Mouse (Mus musculus) T-helper 17 cell (primary cell): Measurements from ENCODE around the gene Aldh3b2.

Experiments
- in situ Hi-C, 2 experiments: fragments of 300-600 bp; cut with MboI, MseI; formaldehyde crosslinking; loops; 1 replicate in 1 of 2; 2 replicates in 1 of 2; pipeline ENCODE4 v1.15.1; 2025; ENCODE audit warnings: high pct_unique_total_duplicates in 2 of 2

Gene Aldh3b2

DNA sequence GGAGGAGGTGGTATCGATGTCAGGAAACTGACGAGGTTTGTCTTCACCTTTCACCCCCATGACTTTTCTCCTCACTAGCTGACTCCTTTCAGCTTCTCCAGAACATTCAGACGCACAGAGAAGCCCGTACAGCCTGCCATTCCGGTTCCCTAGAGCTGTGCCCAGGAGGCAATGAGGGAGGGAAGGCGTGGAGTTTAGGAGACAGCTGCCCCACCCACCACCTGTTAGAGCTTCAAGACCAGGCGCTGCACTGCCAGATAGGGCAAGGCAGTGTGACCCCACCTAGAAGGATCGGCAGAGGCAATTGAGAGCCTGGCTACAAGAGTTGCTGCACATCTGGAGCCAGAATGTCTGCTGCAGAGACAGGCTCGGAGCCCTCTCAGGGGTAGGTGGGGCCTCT lies at the start of gene Aldh3b2:
Aldh3b2 (plus strand) TSS at position 100 of the 400 bp plus-strand sequence.
- in situ Hi-C loops: no loop called here

DNA sequence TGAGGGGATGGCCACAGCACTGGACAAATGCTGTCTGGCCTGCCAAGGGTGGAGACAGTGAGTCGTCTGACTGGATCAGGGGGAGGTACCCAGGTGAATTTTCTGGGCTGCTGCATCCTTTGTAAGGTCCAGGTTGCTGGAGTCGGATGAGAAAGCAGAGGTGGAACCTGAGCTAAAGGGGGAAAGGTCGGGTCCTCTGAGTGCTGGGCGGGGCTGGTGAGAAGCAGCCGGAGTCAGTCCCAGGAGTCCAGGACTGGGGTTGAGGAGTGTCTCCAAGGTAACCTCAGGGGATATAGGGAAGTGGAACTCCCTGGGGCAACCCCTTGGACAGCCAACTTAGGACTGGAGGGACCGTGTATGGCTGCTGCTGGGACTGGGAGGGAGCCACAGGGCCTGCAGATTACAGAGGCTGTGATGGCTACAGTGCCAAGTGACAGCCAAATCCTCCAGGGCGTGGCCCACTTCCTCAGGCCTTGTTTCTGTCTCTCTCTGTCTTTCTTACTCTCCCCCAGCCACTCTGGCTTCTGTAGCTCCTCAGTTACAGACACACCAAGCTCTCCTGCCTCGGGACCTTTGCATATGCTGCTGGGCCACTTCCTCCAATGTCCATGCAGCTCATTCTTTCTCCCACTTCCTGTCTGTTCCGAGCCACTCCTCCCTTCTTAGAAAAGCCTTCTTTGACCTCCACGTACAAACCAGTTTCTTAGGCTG lies 49.3 kb upstream of the Aldh3b2 start:
- in situ Hi-C loops: no loop called here

DNA sequence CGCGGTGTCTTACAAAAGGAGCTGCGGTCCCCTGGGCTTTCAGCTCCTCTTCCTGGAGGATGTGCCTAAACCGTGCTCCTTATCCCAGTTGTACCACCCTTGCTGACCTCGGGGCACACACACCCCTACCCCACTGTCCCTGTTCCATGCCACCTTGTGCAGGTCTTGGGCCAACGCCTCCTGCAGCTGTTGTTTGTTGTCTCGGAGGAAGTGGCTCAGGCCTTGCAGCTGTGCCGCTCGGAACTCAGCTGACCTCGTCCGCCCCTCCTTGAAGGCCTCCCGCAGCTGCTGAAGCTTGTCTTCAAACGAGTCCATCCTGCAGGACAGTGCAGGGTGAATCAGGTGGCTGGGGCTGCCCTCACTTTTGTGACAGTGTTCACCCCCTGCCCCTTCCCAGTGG lies 48.5 kb upstream of the Aldh3b2 start:
- in situ Hi-C loops: no loop called here

GRCm38 (mm10) chr19:3924190-3924589 lies 47.9 kb upstream of the Aldh3b2 start:
- in situ Hi-C loops: no loop called here

DNA sequence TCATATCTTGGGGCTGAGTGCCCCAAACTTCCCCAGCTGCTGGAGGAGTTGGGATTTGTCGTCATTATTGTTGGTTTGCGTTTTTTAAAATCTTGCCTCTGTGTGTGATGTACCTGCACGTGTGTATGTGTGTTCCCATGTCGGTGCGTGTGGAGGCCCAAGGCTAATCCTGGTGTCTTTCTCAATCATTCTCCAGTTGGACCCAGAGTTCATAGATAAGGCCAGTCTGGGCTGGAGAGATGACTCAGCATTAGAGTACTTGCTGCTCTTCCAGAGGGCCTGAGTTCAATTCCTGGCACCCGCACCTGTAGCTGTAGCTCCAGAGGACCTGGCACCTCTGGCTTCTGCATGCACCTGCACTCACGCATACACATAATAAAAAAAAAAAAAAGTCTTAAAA lies 47.3 kb upstream of the Aldh3b2 start:
- in situ Hi-C loops: no loop called here

GRCm38 (mm10) chr19:3925859-3926258 lies 46.3 kb upstream of the Aldh3b2 start:
- in situ Hi-C loops: no loop called here

DNA sequence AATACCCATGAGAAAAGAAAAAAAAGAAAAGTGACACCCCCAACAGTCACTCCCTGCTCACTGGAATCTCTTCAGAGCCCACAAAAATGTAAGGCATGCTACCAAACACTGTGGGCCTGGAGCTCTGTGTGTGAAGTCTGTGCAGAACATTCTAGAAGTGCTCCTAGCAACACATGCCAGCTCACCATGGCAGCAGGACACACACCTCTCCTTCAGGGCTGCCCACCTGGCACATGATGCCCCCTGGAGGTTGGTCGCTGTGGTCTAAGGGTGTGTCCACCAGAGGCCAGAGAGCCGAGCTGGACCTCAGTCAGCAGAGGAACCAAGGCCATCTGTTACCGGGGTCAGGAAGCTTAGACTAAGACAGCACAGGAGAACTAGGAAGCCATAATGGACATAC lies 45.8 kb upstream of the Aldh3b2 start:
- in situ Hi-C loops: no loop called here

DNA sequence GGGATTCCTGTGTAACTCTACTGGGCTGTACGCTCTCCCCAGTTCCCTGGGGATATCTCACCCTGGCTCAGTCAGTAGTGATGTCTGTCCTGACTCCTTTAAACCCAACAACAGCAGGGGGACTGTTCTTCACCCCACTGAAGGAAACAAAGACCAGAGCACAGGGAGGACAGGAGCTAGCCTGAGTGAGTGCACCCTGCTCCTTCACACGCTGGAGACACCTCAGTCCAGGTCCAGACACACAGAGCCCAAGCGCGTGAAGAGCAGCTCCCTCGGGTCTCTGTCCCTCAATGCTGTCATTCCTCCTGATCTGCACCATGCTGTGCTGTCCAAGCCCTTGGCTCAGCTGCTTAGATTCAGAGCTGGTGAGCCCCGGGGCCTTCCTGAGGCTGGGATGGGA lies 45.4 kb upstream of the Aldh3b2 start:
- in situ Hi-C loops: no loop called here

DNA sequence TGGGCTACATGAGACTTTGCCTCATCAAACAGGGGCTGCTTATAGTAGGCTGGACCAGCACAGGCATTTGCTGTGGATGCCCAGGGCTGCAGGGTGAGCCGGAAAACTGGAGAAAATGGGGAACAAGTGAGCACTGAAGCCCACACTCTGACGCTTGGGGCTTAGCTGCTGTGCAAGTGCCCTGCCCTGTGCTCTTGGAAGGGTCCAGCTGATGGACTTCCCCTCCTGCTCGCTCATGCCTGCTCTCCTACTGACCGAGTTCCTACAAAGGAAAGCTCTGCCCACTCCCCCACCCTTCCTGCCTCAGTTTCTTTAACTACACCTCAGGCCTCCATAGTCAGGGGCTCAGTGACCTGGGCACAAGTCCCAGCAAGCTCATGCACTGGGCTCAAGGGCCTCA lies 44.1 kb upstream of the Aldh3b2 start:
- in situ Hi-C loops: no loop called here

GRCm38 (mm10) chr19:3928779-3929178 lies 43.3 kb upstream of the Aldh3b2 start:
- in situ Hi-C loops: no loop called here

DNA sequence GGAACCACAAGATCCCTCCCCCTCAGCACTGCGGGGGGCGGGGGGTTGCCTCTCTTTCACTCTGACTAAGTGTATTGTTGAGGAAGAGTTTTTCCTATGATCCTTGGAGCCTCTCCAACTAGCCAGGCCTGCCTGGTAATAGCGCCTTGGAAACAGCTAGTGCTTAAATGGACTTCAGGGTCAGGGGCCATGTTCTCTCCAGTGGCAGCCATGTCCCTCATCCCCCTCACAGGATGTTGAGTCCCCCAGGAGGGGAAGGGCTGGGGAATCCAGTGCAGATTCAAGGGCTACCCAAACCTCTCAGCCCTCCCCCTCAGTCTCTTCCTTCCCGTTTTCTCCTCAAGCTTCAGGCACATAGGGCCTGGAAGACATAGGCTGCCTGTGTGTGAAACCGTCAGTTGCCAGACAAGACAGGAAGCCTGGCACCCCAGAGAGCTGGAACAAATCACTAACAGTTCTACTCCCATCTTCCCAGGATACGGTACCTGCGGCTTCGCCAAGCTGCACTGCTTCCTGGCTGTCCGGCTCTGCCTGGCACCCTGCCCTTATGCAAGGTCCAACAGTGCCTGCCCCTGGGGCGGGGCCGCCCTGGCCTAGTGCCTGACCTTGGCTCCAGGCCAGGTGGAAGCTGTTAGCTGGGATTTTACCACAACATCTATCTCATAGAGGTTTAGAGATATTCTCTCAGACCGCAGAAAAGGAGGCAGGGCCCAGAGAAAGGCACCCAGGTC lies 42.8 kb upstream of the Aldh3b2 start, which contains the start of gene Aldh3b1:
Aldh3b1 (minus strand) TSS at position 598 of the 731 bp plus-strand sequence.
- in situ Hi-C loops: no loop called here

GRCm38 (mm10) chr19:3930262-3931057 lies 41.7 kb upstream of the Aldh3b2 start:
- in situ Hi-C loops: no loop called here

- in situ Hi-C loops: no loop called here
Observed at GRCm38 (mm10) chr19:3931716-3932115, 40.4 kb upstream of the Aldh3b2 start.

- in situ Hi-C loops: no loop called here
Observed at GRCm38 (mm10) chr19:3935032-3935895, 36.9 kb upstream of the Aldh3b2 start, which contains the start of gene Unc93b1. Unc93b1 (plus strand) TSS chr19:3935186.

DNA sequence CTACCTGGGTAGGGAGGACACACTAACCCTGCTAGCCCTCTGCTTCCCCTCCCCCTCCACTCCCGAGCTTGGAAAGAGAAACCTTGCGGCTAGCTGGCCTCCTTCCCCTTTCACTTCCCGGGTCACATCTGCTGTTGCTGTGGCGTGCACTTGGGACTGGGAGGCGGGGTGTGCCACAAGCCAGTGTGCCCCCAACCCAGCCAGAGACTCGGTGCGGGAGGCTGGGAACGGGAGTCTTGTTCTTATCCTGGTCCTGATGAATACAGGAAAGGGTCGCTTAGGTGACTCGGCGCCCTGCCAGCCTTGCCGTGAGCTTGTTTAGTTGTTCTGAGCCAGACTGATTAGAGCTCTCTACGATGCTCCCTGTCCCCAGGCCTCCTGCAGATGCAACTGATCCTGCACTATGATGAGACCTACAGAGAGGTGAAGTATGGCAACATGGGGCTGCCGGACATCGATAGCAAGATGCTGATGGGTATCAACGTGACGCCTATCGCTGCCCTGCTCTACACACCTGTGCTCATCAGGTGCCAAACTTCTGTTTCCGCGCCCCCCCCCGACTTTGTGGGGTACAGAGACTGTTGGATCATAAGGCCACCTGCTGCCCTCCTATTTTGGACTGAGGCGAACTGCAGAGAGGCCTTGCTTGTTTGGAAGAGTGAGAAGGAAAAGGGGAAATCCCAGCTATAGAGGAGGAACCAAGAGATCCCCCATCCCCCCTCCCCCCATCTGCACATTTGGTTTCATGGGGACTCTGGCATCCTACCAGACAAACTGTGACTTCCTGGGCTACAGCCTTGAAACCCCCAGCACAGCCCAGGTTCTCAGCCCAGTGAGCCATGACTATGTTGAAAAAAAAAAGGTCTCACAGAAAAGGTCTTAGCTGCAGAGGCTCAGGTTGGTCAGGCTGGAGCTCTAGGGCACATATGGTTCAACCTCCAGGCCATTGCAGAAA lies 36.0 kb upstream of the Aldh3b2 start:
- in situ Hi-C loops: no loop called here

DNA sequence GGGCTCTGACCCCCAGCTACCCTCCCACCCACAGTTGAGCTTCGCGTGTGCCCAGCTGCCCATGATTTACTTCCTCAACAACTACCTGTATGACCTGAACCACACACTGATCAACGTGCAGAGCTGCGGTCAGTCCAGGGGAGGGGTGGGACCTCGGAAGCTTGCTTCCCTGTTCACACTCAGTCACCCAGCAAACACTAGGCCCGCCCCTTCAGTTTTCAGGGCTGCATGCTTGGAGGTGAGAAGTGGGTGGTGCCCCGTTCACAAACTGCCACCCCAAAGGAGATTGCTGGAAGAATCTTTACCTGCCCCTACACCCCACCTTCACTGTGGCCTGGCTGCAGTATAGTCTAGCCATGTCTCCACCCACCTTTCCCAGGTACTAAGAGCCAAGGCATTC lies 29.8 kb upstream of the Aldh3b2 start:
- in situ Hi-C loops: loop anchor here in 1 of 2 experiments (5.0 kb wide), 1 partner anchor 40 kb away; no protein-coding TSS in a partner anchor

GRCm38 (mm10) chr19:3942986-3943735 lies 29.0 kb upstream of the Aldh3b2 start:
- in situ Hi-C loops: loop anchor here in 1 of 2 experiments (5.0 kb wide), 1 partner anchor 39 kb away; no protein-coding TSS in a partner anchor

DNA sequence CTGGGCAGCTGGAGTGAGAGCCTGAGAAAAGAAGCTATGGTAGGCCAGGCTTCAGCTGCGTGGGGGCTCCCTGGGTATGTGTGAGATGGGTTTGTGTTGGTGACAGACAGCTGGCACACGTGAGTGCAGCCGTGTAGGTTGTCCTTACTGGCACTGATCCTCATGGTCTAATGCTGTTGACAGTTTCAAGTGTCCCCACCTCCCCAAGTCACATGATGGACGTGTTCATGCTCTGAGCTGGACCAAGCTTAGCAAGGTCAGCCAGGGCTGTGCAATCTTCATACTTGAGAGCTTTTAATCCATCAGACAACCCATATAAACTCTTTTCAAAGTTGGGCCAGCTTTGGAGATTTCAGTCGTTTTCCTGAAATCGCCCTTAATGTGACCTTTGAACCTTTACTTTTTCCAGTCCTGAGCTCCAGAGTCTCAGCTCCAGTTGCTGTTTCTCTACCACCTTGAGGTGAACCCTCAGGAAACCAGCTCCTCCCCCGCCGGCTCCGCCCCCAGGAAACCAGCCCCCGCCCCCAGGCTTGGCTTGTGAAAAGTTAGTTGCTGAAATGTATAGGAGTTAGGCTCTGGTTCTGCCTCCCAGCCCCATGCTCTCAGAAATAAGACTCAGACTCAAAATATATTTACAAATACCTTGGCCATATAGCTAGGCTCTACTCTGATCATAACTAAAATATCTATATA lies 26.1 kb upstream of the Aldh3b2 start:
- in situ Hi-C loops: no loop called here

DNA sequence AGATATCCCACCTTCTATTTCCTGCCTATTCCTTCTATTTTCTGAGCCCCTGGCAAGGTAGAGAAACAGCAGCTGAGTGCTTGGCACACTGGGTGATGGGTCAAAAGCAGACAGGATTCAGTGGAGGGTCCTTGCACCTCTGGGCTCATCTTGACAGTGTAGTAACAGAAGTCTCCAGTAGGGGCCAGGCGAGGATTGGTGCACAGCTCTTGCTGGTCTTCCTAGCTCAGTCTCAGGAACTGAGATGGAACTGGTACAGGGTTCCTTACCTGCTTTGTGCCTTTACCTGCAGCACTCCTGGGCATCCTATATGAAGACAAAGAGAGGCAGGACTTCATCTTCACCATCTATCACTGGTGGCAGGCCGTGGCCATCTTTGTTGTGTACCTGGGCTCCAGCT lies 25.4 kb upstream of the Aldh3b2 start:
- in situ Hi-C loops: no loop called here
